Mouse (Mus musculus): ENCODE measurements around the gene Zfp787. TPM values are rescaled to one million over a fixed set of nuclear protein-coding genes. Genes with fewer than 3 reads are reported as not detected.
A peak's percentile ranks its signal among the peaks of the same experiment; 100 is the strongest.
"Not testable (repeated sequence)": the region's sequence is repeated elsewhere in the genome, so short reads cannot be mapped to it uniquely, and the experiment has no call there.

Zfp787 gene
- total RNA-seq, 2 experiments from 2014 or later = 28.3 to 28.4 TPM

DNA sequence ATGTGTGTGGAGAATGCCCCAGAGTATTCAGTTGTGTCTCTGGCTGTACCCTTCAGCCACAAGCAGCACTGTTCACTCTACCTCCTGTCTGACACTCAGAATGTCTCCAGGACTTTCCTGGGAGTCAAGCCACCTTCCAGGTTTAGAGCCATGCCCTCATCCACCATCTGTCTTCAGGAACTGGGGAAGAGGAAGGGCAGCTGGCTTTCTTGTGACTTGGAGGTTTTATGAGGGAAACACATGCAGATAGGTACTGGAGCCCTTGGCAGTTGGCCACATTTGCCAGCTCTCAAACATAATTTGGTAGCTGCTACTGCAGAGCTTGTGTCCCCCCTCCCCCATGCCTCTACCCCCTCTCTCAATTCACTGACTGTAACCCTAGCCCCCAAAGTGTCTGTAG is 23.2 kb upstream of the Zfp787 start:
- TF ChIP-seq CTCF (IDR thresholded peaks at IDR 0.05) = no peak
- DNase-seq = no peak
- intact Hi-C loops (cut with DNase I) = no loop called here
- no peak overlapping the region for H3K27ac ChIP-seq
- no peak overlapping the region for H3K4me3 ChIP-seq

DNA sequence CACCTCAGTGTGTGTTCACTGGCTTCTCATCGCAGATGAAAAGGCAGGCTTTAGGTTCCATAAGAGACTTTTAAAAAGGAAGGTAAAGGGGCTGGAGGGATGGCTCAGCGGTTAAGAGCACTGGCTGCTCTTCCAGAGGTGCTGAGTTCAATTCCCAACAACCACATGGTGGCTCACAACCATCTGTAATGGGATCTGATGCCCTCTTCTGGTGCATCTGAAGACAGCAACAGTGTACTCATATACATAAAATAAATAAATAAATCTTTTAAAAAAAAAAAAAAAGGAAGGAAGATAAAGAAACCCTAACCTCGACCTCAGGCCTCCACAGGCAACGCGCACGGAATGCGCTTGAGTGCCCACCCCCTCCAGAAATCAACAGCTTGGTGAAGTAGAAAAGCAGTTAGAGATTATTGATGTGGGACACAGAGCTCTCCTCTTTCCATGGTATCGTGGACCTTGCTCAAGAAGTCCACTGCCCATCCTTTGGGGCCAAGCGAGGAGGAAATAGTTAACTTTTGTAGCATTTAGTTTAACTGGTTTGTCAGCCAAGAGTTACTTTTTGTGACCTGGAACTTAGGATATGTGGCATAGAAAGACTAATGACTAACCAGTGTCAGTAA is 18.7 kb upstream of the Zfp787 start:
- H3K4me3 ChIP-seq, H3K27ac ChIP-seq, DNase-seq: not testable (repeated sequence)
- TF ChIP-seq CTCF (IDR thresholded peaks at IDR 0.05) = peak; percentile 59
- intact Hi-C loops (cut with DNase I) = loop anchor here (5.0 kb wide), 1 partner anchor 47 kb away; no protein-coding TSS in a partner anchor

DNA sequence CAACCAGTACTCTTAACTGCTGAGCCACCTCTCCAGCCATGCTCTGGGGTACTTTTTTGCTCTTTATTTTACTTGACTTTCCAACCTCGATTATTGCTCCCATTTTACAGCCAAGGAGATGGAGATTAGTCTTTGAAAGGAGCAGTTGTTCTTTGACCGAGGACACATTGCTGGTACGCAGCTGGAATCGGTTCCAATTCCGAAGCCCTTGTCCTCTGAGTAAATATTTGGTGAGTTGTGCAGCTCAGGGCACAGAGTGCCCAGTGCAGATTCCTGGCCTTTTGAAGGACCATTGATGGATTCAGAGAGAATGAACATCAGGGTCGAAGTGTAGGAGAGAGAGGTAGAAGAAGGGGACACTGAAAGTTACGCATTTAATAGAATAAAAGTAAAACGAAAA is 18.1 kb upstream of the Zfp787 start:
- Histone ChIP-seq H3K4me3 (no peak overlapping the region), H3K27ac (no peak overlapping the region)
- no peak for DNase-seq
- intact Hi-C loops (cut with DNase I) = loop anchor here (5.0 kb wide), 1 partner anchor 47 kb away; no protein-coding TSS in a partner anchor
- TF ChIP-seq CTCF (IDR thresholded peaks at IDR 0.05) = no peak

DNA sequence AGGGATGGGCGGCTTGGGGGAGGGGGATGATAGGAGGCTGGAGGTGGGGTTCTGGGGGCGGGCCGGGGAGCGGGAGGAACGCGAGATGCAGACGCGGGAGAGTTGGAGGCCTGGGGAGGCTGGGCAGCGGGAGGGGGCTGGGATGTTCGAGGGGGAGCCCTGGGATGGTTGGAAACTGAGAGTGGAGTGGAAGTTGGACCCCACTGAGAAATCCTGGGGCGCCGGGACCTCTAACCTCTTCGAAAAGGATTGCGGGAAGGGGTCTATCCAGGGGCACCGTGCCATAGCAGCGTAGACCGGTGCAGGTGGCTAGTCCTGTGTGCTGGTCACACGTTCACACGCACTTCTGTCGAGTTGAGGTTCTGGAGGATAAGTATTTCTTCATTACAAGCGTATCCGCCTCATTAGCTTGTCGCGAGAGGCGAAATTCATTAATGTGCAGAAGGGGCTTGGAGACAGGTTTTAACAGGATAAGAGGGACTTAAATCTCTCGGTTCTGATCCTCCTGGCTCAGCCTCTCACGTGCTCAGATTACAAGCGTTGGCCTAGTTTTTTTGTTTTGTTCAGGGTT is 17.0 kb upstream of the Zfp787 start:
- peak overlapping the region; percentile 89 for H3K27ac ChIP-seq
- no peak for DNase-seq
- intact Hi-C loops (cut with DNase I) = loop anchor here (5.0 kb wide), 1 partner anchor 45 kb away; no protein-coding TSS in a partner anchor
- no peak for TF ChIP-seq CTCF (IDR thresholded peaks at IDR 0.05)
- peak overlapping the region; percentile 93 for H3K4me3 ChIP-seq

DNA sequence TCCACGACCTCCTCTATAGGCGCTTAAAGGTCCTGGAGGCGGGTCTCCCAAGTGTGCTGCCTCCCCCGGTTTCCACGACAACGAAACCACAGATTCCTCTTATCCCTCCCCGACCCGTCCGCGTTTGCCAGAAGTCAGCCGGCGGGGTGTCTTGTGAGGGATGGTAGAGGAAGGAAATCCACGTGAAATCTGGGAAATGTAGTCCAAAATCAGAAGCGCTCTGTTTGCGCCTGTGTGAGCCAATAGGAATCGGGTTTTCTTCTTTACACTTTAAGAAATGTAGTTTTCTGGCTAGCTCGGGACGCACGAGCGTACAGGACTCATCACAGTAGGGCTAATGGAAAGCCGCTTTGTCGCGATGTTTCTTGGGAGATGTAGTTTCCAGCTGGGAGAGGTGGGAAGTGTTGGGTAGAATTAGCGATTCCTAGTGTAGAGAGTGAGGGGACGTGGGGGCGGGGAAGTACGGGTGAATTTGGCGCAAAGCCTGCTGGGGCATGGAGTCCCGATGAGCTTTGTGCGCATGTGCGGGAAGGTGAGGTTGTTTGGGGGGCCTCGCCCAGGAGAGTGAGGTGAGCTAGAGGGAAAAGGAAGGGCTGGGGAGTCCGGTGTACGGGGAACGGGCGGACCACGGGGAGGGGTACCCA is 16.3 kb upstream of the Zfp787 start, which contains the start of gene Zfp444:
Gene Zfp444, plus strand, starts transcription at position 221 of the 644 bp plus-strand sequence.
- intact Hi-C loops (cut with DNase I) = loop anchor here (5.0 kb wide), 1 partner anchor 45 kb away; no protein-coding TSS in a partner anchor
- TF ChIP-seq CTCF (IDR thresholded peaks at IDR 0.05) = no peak
- H3K4me3 ChIP-seq = peak within 1 kb of the TSS; percentile 93
- H3K27ac ChIP-seq = peak within 1 kb of the TSS; percentile 89
- peak; percentile 95 for DNase-seq

DNA sequence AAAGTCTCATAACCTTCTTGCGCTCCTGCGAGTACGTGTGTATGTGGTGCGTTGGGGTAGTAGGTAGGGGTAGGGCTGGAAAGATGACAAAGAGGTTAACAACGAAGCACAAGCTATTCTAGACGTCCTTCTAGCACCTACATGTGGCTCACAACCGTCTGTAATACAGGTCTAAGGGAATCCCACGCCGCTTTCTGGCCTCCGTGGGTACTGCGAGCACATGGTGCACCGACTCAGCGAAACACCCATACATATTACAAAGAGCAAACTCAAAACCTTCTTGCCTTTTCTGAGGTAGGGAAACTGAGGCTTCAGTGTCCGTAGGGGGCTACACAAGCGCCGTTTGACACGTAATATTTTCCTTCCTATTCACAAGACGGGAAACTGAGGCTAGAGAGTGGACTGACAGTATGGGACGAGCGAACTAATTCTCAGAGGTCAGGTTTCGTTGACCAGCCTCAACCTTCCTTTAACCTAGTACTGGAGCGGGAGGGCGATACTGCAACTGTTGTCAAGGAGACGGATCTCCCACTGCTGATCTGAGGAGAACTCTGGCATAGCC is 15.7 kb upstream of the Zfp787 start:
- Histone ChIP-seq H3K4me3 (peak overlapping the region; percentile 93), H3K27ac (peak overlapping the region; percentile 89)
- DNase-seq = peak; percentile 72
- TF ChIP-seq CTCF (IDR thresholded peaks at IDR 0.05) = peak; percentile 68
- intact Hi-C loops (cut with DNase I) = loop anchor here (2.0 to 5.0 kb wide), 2 partner anchors 15 to 44 kb away; no protein-coding TSS in a partner anchor

DNA sequence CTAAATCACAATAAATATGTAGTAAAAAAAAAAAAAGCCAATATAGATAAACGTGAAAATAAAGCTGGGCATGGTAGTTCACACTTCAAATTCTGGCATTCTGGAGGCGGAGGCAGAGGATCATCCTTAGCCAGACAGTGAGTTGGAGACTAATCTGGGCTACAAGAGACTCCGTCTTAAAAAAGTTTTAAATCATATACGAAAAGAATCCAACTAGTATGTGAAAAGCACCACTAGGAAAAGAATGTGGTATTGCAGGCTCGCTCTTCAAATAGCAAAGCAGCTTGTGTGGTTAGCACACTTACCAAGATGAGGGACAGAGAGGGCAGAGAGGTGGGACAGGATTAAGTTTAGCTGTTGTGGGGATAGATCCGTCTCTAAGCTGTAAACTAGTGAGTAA is 15.1 kb upstream of the Zfp787 start:
- DNase-seq = no peak
- intact Hi-C loops (cut with DNase I) = loop anchor here (2.0 to 5.0 kb wide), 2 partner anchors 14 to 44 kb away; no protein-coding TSS in a partner anchor
- TF ChIP-seq CTCF (IDR thresholded peaks at IDR 0.05) = no peak
- peak overlapping the region; percentile 89 for H3K27ac ChIP-seq
- H3K4me3 ChIP-seq = peak overlapping the region; percentile 93

DNA sequence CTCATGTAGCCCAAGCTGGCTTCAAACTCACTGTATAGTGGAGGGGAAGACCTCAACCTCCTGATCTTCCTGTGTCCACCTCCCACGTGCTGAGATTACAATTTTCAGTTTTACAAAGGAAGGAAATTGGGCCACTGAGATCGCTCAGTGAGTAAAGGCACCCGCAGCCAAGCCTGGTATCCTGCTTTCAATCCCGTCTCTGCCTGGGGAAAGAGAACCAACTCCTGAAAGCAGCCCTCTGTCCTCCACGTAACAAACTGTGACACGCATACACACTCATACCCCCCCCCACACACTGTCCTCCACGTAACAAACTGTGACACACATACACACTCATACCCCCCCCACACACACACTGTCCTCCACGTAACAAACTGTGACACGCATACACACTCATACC is 14.6 kb upstream of the Zfp787 start:
- TF ChIP-seq CTCF (IDR thresholded peaks at IDR 0.05) = no peak
- no peak overlapping the region for H3K4me3 ChIP-seq
- no peak for DNase-seq
- intact Hi-C loops (cut with DNase I) = loop anchor here (2.0 to 5.0 kb wide), 2 partner anchors 14 to 43 kb away; no protein-coding TSS in a partner anchor
- no peak overlapping the region for H3K27ac ChIP-seq

DNA sequence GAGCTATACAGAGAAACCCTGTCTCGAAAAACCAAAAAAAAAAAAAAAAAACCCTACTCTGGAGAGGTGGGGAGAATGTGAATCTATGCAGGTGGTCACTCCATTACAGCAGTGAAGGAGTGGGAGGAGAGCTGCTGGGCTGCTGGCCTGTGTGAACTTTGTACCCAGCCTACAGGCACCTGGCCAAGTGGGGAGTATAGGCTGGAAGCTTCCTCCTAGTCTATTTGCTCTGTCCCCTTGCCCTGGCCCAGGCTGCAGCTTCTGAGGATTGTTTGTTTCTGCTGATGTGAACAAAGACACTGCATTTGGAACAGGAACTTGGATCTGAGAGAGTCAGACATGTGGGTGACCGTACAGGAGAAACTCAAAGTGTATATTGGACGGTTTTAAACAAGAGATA is 13.6 kb upstream of the Zfp787 start:
- intact Hi-C loops (cut with DNase I) = no loop called here
- no peak overlapping the region for H3K4me3 ChIP-seq
- no peak for DNase-seq
- H3K27ac ChIP-seq = no peak overlapping the region
- no peak for TF ChIP-seq CTCF (IDR thresholded peaks at IDR 0.05)

DNA sequence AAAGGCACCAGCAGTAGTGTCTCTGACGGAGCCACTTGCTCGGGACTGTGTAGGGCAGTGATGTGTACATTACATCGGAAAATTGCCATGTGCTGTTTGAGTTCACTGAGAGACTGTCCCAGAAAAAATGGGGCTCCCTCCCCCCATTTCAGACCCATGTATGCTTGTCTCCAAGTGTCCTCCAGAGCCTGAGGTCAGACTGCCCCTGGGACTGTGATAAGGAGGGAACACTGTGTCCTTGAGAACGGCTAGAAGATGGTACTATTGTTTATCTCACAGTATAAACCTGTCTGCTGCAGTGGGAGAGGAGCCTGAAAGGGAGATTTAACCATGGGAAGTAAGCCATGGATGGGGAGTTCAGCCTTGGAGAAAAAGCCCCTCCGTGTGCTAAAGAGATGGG is 8.9 kb upstream of the Zfp787 start:
- intact Hi-C loops (cut with DNase I) = no loop called here
- DNase-seq = no peak
- Histone ChIP-seq H3K27ac (no peak overlapping the region), H3K4me3 (no peak overlapping the region)
- TF ChIP-seq CTCF (IDR thresholded peaks at IDR 0.05) = no peak

DNA sequence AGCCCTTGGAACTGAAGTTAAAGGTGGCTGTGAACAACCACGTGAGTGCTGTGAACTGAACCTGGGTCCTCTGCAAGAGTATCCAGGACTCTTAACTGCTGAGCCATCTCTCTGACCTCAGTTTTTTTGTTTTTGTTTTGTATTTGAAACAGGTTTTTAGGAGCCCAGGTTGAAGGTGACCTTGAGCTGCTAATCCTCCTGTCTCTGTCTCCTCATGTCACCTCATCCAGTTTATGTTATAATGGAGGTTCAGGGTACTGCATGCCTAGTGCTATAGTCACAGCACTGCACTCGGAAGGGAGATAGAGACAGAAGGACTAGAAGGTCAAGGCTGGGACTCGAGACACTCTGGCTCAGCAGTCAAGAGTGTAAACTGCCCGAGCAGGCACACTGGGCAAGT is 6.4 kb upstream of the Zfp787 start:
- DNase-seq = no peak
- intact Hi-C loops (cut with DNase I) = no loop called here
- TF ChIP-seq CTCF (IDR thresholded peaks at IDR 0.05) = no peak
- H3K27ac ChIP-seq = no peak overlapping the region
- H3K4me3 ChIP-seq = no peak overlapping the region

DNA sequence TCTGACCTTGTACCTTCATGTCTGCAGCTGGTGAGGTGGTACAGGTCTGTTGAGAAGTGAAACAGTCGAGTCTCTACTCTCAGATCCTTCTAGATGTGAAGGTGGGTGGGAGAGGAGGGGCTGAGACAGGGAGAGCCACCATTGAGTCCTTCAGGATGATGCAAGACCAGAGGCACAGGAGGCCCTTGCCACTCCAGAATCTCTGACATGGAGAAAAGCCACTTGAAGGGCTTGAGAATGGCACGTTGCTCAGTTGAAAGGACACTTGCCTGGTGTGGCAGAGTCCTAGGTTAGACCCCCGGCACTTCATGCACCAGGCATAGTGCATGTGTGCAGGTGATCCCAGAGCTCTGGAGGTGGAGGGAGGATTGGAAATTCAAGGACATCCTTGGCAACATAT is 5.7 kb upstream of the Zfp787 start:
- intact Hi-C loops (cut with DNase I) = no loop called here
- no peak for DNase-seq
- H3K27ac ChIP-seq = no peak overlapping the region
- H3K4me3 ChIP-seq = no peak overlapping the region
- no peak for TF ChIP-seq CTCF (IDR thresholded peaks at IDR 0.05)

DNA sequence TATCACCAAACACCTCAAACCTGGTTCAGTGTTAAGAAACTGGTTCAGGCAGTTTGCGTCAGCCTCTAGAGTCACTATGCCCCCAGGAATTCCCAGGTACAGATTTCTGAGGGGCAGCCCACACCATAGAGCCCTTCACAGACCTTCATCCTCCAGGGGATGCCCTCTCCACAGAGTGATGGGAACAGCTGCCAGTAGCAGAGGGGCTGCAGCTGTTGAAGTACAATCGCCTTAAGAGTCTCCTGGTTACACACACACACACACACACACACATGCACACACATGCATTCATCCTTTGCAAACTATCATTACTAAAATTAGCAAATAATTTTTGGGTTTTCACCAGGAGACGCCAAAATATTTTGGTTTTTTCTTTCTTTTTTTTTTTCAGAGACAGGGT is 3.8 kb upstream of the Zfp787 start:
- no peak for TF ChIP-seq CTCF (IDR thresholded peaks at IDR 0.05)
- intact Hi-C loops (cut with DNase I) = no loop called here
- no peak for DNase-seq
- Histone ChIP-seq H3K27ac (no peak overlapping the region), H3K4me3 (no peak overlapping the region)
